Mouse (Mus musculus) limb, embryonic 14.5 days (tissue): Measurements from ENCODE around the gene Ccdc43. TPM values are rescaled to one million over a fixed set of nuclear protein-coding genes. Genes with fewer than 3 reads are reported as not detected.

Experiments
- ATAC-seq: fragments of 200-750 bp; cut with Nextera tagmentation; 2 replicates; pipeline ENCODE4 v1.8.0; 2017; ENCODE audit warnings: low read depth, moderate number of reproducible peaks, moderate TSS enrichment; ENCODE audit not compliant: low FRiP score
- DNase-seq: peaks from one replicate; pipeline ENCODE4 v3.0.0-alpha.2; 2015; ENCODE audit warnings: low spot score
- H3K27ac ChIP-seq: fragments of 300-500 bp; sonication (generic); replicated peaks from 2 replicates; pipeline ENCODE4 v1.5.1; 2014; ENCODE audit warnings: low read depth, mild to moderate bottlenecking, low read length, moderate library complexity, mixed read lengths
- H3K27me3 ChIP-seq: fragments of 300-500 bp; sonication (generic); 2 replicates; pipeline ENCODE4 v1.6.1; 2014; ENCODE audit warnings: low read length, mixed read lengths; ENCODE audit not compliant: control insufficient read depth, insufficient read depth
- H3K36me3 ChIP-seq: fragments of 300-500 bp; sonication (generic); 2 replicates; pipeline ENCODE4 v1.6.1; 2014; ENCODE audit warnings: mild to moderate bottlenecking, low read length, moderate library complexity, mixed read lengths; ENCODE audit not compliant: control insufficient read depth, insufficient read depth
- H3K4me1 ChIP-seq: fragments of 300-500 bp; sonication (generic); 2 replicates; pipeline ENCODE4 v1.6.1; 2014; ENCODE audit warnings: antibody characterized with exemption, low read length, mixed read lengths; ENCODE audit not compliant: control insufficient read depth, insufficient read depth
- H3K4me2 ChIP-seq: fragments of 300-500 bp; sonication (generic); replicated peaks from 2 replicates; pipeline ENCODE4 v1.6.1; 2014; ENCODE audit warnings: low read depth, mild to moderate bottlenecking, low read length, moderate library complexity; ENCODE audit not compliant: severe bottlenecking
- H3K4me3 ChIP-seq: fragments of 300-500 bp; sonication (generic); replicated peaks from 2 replicates; pipeline ENCODE4 v1.5.1; 2014; ENCODE audit warnings: low read length
- H3K9ac ChIP-seq: fragments of 300-500 bp; sonication (generic); 2 replicates; pipeline ENCODE4 v1.6.1; 2014; ENCODE audit warnings: mild to moderate bottlenecking, low read depth, low read length, moderate library complexity; ENCODE audit not compliant: severe bottlenecking
- H3K9me3 ChIP-seq: fragments of 300-500 bp; sonication (generic); 2 replicates; pipeline ENCODE4 v1.6.1; 2016; ENCODE audit warnings: low read length; ENCODE audit not compliant: control insufficient read depth
- POLR2A ChIP-seq: fragments of 200-500 bp; IDR thresholded peaks from 2 replicates; pipeline ENCODE4 v1.8.0; 2012; ENCODE audit warnings: inconsistent platforms, mild to moderate bottlenecking, moderate library complexity, borderline replicate concordance; ENCODE audit not compliant: insufficient read depth, insufficient read length; ENCODE audit errors: extremely low read depth
- WGBS: fragments of 180-500 bp; shearing (Covaris S2); extraction: QIAGEN DNeasy Blood & Tissue Kit; methylation state at CpG from one replicate; pipeline ENCODE4 v1.1.7; 2014; 5-methylcytosine and 5-hydroxymethylcytosine counted together
- polyA plus RNA-seq, 2 experiments: library from polyadenylated mRNA; depleted of rRNA in 1 of 2; stranded (reverse) in 1 of 2; unstranded in 1 of 2; fragments of >200 nt; fragmentation: Nextera tagmentation in 1 of 2; extraction: Ambion mirVana in 1 of 2; gene quantifications; 2 replicates each; pipeline versions ENCODE4 v1.2.1 to v1.2.3; 2012 to 2014

The Ccdc43 gene
- polyA plus RNA-seq, 2 experiments: 23.6 to 36.6 TPM

DNA sequence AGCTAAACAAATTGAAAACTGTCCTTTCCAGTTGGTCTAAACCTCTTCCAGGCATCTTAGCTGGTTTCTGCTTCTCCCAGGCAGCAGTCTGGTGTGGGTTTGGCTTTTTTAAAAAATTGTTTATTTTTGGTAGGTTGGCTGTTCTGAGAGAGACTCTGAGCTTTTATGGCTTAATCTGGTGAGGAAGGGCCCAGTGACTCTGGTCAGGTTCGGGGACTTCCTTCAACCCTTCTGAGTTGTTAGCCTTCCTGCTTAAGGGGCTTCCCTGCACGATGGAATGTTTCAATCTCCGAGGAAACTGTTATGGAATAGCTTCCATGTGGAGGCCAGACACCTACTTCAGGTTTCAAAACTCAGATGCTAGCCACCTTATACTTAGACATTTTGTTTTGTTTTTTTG lies 34.2 kb downstream of the Ccdc43 start, which contains the start of gene Meioc:
Gene Meioc (plus strand): TSS at position 301 of the 400 bp plus-strand sequence.
- H3K27ac ChIP-seq: no peak within 1 kb of the TSS
- no peak for TF ChIP-seq POLR2A
- DNase-seq: no peak
- no peaks in the 10 kb centered on the region for H3K36me3 ChIP-seq
- no peaks in the 10 kb centered on the region for H3K4me1 ChIP-seq
- no peak within 1 kb of the TSS for H3K4me2 ChIP-seq
- 51% methylated on average over 3 of the region's 3 CpGs for WGBS
- no peak within 1 kb of the TSS for H3K9ac ChIP-seq
- no peak for ATAC-seq
- H3K9me3 ChIP-seq: peaks cover 11% of the 10 kb centered on the region
- H3K4me3 ChIP-seq: no peak within 1 kb of the TSS
- H3K27me3 ChIP-seq: peaks cover 17% of the 10 kb centered on the region

DNA sequence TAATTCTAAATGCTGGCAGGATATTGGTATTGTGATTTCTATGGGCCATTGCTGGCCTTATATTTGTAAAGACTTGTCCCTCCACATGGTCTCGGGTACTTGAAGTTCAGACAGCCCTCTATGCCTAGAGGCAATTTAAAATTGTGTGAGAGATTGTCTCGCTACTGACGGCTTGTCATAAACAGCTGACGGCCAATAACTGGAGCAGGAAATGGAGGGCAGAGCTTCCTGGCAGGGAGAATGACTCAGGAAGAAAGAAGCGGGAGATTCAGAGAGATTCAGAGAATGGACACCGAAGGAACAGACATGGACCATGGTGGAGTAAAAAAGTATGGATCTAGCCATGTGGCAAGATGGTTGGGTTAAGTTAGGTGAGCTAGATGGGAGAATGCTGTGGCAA lies 40.7 kb downstream of the Ccdc43 start:
- H3K4me1 ChIP-seq: peaks cover 3% of the 10 kb centered on the region; the same call in 1 of the 2 replicates
- 28% methylated on average over 6 of the region's 6 CpGs for WGBS

DNA sequence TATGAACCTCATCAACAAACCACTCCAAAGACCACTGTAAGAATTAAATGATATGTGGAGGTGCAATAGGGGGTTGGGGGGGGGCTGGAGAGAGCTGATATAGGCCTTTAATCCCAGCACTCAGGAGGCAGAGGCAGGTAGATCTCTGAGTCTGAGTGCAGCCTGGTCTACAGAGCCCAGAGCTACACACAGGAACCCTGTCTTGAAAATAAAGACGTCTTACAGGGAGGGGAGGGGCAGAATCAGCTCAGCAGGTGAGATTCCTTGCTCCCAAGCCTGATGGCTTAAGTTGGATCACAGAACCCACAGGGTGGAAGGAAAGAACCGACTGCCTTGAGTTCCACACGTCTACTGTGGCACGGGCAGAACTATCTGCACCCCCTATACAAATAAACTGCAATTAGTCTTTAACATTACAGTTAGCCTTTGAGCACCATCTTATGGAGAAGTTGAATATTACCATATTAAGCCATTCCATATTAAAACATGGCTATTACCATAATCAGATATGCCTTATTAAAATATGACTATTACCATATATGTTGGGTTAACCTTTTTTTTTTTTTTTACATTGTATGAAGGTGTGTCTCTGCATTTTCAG lies 41.2 kb downstream of the Ccdc43 start:
- DNase-seq: peak; percentile 59
- Histone ChIP-seq H3K9ac (no peak overlapping the region), H3K9me3 (no peaks in the 10 kb centered on the region), H3K36me3 (no peaks in the 10 kb centered on the region), H3K4me1 (peaks cover 3% of the 10 kb centered on the region; the same call in 1 of the 2 replicates), H3K27me3 (no peaks in the 10 kb centered on the region), H3K4me2 (no peak overlapping the region), H3K27ac (no peak overlapping the region), H3K4me3 (no peak overlapping the region)
- TF ChIP-seq POLR2A: no peak
- ATAC-seq: peak; percentile 57; the same call in 1 of the 2 replicates
- 12% methylated on average over 4 of the region's 4 CpGs for WGBS

More for the DNA sequence above, 40.7 kb downstream of the Ccdc43 start:
- Histone ChIP-seq H3K36me3 (no peaks in the 10 kb centered on the region), H3K27ac (no peak overlapping the region), H3K4me3 (no peak overlapping the region), H3K9ac (no peak overlapping the region), H3K4me2 (no peak overlapping the region), H3K27me3 (no peaks in the 10 kb centered on the region), H3K9me3 (no peaks in the 10 kb centered on the region)
- DNase-seq (no peak), ATAC-seq (no peak)
- TF ChIP-seq POLR2A: no peak

DNA sequence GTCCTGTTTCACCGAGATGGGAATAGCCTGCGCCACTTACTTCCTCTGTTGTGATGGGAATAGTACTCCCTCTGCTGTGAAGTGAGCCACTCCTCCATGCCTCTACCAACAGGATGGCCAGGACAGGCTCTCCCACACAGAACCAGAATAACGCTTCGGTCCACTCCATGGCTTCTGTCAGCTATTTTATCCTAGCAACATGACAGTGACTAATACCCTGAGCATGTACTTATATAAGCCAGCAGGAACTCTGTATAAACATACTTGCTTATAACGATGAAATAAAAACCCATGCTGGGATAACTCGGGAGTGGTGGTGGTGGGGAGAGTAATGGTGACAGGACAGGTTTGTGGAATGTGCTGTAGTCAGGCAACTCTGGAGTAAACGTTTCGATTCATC lies 41.7 kb downstream of the Ccdc43 start:
- Histone ChIP-seq H3K9me3 (no peaks in the 10 kb centered on the region), H3K4me2 (no peak overlapping the region), H3K36me3 (no peaks in the 10 kb centered on the region), H3K4me1 (peaks cover 3% of the 10 kb centered on the region; the same call in 1 of the 2 replicates), H3K27ac (no peak overlapping the region), H3K27me3 (no peaks in the 10 kb centered on the region), H3K4me3 (no peak overlapping the region), H3K9ac (no peak overlapping the region)
- no peak for DNase-seq
- 68% methylated on average over 8 of the region's 8 CpGs for WGBS
- TF ChIP-seq POLR2A: no peak
- ATAC-seq: no peak

DNA sequence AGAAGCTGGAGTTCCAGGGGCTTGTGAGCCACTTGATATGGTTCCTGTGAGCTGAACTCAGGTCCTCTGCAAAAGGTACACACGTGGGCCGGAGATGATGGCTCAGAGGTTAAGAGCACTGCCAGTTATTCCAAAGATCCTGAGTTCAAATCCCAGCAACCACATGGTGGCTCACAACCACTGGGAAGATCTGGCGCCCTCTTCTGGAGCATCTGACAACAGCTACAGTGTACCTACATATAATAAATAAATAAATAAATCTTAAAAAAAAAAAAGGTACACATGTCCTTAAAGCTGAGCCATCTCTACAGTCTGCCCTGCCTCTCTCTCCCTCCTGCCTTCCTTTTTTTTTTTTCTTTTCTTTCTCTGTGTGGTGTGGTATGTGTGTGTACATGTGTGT lies 44.7 kb downstream of the Ccdc43 start:
- WGBS: 70% methylated on average over 3 of the region's 3 CpGs
- Histone ChIP-seq H3K4me3 (no peak overlapping the region), H3K4me1 (peaks cover 11% of the 10 kb centered on the region), H3K36me3 (no peaks in the 10 kb centered on the region), H3K9me3 (no peaks in the 10 kb centered on the region), H3K27me3 (no peaks in the 10 kb centered on the region), H3K4me2 (no peak overlapping the region), H3K9ac (no peak overlapping the region), H3K27ac (no peak overlapping the region)
- DNase-seq: no peak
- TF ChIP-seq POLR2A: no peak
- ATAC-seq: no peak
